Mouse (Mus musculus): Measurements from ENCODE around the gene Unc5cl. TPM values are rescaled to one million over a fixed set of nuclear protein-coding genes. Genes with fewer than 3 reads are reported as not detected.

The Unc5cl gene
- polyA plus RNA-seq (2017; shearing (Covaris generic)), result 10 to 100 TPM; 19.0 to 19.1 TPM

DNA sequence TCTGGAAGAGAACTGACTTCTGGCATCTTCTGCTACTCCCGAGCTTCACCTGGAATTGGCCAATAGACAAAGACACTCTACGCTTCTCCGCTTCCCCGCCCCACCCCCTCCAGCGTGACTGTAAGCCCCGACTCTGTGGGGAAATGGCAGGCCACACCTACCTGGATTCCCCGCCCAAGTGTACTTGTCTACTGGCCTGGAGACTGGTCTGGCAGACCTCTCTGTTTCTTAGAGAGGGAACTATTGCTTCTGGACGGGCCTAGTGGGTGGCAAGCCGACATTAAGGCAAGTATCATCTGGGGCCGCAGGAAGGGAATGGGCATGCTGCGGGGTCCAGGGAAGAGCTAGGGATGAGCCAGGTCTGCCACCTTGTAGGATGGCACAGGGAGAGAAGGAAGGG is at the start of gene Unc5cl:
Unc5cl (plus strand) TSS at position 214 of the 400 bp plus-strand sequence.
- no peak for ATAC-seq

DNA sequence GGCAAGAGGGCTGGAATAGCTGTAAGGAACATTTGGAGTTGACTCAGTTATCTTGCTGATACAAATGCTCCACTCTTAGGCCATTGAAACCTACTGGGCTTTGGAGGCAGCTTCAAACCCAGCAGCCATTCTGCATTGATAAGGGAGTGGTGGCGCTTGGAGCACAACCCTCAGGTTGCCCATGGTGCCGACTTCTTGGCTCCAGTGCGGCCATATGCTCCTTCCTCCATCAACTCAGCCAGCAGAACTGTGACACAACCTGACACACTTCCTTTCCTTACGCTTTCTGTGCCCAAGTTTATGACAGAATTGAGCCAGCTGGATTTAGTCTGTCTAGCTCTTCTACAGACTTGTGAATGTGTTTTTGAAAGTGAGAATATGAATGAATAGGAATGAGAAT is 47.5 kb upstream of the Unc5cl start:
- ATAC-seq, result no peak

DNA sequence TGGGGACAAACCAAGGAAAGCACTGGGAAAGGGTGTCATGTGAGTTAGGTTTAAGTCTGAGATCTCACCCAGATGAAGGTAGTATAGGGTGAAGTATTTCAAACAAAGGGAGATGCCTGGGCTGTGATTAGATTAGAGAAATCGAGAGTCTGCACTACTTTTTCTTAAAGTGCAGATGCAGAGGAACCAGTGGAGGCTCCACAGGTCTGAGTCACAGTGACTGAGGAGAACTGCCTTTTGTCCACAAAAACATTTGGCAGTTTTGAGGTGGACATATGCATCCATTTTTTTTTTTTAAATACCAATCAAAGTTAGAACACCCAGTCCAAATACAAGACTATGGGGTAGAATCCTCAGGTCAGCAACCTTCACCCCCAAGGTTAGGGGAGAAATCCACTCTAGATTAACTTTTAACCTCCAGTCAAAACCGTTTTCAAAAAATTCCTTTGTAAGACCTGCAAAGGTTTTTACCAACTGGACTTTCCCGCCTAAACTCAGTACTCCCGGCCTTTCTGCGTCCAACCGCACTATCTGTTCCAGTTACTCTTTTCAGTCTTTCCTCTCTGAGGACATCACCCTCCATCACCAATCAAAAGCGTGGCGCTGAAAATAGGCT is 46.7 kb upstream of the Unc5cl start:
- ATAC-seq, result no peak

DNA sequence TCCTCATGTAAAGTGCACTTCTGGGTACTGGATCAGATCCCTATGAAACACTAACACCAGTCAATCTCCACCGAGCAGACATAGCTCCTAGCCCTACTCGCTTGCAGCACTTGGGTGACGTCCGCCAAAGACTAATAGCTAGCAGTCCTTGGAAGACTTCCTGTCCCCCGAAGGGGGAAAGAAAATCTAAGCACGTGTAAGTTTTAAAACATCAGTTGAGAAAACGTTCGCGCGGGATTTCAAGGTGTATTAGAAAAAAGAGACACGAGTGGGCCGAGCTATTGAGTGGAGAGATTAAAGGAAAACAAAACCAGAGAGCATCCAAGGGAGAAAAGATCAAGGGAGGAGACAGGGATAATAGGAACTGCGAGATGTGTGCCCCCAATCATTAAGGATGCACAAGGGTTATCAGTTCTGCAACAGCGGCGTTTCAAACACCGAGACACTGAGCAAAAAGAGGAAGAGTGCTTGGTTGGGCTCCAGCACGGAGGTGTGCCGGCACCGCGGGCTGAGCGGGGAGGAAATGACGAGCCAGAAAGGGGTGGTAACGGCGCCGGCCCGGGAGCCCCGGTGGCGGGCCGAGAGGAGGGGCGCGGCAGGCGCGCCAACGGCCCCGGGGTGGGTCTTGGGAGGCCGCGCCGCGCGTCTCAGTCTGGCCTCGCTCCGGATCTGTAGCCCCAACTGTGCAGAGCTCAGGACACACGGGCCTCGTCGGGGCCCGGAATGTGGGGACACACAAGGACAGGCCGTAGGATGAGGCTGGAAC is 46.0 kb upstream of the Unc5cl start:
- peak; percentile 51 for ATAC-seq

DNA sequence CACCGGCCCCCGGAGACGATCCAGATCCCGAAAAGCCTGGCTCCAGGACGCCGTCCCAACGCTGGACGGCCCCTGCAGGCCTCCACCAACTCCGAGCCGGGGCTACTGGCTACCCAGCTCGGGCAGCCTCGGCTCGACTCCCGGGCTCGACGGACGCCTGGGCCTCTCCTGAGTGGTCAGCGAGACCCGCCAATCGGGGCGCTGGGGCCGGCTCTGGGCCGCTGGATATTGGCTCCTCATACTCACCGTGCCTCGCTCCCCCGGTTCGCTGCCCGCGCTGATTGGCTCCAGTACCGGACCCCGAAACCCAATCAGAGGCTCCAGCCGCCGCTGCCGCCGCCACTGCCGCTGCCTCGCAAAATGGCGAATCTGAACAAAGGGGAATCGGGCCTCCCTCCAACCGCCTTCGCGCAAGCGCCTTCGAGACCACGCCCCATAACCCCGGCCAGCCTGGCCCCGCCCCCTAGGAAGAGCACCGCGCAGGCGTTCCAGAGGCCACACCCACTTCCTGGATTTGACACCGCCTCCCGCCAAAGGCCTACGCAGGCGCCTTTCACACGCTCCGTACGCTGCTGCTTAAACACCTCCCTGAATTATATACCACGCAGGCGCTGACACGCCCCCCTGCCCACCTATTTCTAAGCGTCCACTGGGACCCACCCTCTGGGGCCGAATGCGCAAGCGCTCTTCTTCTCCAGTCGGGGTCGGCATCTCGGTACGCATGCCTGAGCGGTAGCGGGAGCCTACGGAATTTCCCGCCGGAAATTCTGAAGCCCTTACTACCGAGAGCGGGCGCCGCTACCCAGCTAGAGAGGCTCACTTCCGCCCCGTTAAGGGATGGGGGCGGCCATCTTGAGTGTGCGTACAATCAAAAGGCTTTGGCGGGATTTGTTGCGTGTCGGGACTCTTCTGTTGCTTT is 45.1 kb upstream of the Unc5cl start, which contains the start of the genes Nfya and Oard1:
Nfya (minus strand) TSS at position 527 of the 919 bp plus-strand sequence.
Oard1 (plus strand) TSS at position 635 of the 919 bp plus-strand sequence.
- ATAC-seq, result peak; percentile 72

DNA sequence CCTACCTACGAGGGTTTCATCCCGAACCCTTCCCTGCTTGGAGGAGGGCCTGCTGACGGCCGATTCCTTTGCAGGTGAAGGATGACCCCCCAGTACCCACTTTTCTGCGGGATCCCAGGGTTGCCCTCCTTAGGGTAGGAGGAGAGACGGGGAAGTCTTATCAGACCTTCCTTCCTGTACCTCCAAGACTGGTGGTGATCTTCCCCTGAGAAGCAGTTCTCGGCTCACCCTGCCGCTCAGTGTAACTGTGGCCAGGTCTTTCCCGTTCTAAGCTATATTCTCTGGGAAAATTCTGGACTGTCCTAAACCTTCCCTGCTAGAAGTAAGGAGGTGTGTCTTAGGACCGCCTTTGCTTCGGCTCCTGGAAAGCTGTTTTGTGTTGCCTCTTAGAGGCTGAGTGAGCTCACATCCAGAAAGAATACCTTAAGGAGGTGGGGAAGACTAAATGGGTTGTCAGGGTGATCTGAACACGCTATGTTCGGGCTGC is 44.4 kb upstream of the Unc5cl start:
- no peak for ATAC-seq

DNA sequence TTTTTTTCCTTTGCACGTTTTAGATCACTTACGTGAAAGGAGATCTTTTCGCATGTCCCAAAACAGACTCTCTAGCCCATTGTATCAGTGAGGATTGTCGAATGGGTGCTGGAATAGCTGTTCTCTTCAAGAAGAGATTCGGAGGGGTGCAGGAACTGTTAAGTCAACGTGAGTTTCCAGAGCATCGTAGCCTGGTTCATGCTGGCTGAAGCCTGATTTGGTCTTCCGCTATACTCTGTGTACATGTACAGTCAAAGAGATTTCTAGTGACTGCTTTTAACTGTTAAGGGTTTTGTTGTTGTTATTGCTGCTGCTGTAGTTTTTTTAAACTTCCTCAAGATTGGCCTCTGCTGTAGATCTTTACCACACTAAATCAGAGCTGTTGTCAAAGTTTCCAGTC is 43.5 kb upstream of the Unc5cl start:
- no peak for ATAC-seq

DNA sequence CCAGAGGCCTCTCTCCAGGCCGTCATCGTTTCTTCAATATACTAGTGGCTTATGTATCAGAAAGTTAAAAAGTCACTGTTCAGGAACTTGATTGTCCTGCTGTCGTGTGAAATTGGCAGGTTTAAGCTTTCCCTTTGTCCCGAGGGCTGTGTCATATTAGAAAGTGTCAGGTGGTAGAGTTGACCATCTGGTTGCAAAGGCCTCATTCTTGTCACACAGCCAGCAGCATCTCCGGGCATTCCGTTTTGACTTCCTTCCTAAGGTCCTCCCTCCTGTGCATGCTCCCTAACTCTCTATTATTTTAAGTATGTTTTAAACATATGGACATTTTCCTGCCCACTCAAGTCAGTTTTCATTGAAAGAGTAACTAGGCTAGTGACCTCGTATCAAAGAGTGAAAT is 38.7 kb upstream of the Unc5cl start:
- ATAC-seq, result no peak

DNA sequence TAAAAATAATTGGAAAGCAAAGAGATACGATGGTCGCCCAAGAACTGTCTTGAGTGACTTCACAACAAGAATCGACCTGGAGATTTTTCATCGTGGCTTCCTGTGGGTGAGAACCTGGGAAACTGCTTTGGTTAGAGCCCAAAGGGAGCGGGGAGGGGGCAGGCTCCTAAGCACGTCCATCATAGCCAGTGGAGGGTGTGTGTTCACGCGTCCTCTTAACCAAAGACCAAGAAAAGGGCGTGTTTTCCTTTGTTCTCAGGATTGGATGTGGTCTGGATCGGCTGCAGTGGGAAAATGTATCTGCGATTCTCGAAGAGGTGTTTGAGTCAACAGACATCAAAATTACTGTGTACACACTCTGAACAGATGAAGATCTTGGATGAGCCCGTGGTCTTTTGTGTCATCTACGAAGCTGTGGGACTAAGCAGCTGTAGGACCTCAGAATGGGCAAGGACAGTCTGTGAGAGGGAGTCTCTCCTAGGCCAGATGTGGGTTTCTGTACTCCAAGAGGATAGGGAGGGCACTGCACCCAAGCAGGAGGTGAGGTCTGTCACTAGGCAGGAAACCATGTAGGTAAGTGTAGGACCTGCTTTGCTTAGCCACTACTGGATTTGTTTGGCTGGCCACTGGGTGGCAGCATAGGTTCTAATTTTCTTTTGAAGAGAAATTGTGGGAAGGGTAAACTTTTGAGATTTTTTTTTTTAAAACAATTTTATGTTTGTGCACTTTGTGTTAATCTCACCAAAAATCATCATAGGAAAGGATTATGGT is 38.1 kb upstream of the Unc5cl start:
- ATAC-seq, result peak; percentile 94

DNA sequence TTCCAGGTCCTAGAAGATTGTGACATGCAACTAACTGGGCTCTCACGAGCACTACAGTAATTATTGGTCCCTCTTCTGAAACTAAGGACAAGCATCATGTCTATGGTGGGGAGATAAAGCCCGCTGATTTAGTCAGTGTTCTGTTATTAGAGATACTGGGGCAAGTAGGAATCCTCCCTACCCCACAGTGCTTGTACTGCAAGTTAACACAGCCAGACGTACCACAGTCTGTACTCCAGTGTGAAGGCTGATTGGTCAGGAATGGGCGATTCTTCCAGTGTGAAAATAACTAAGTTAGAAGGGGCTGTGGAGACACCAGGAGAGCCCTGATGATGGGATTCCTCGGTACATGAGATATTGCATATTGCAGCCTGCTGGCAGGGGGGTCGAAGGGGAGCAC is 37.2 kb upstream of the Unc5cl start:
- ATAC-seq, result no peak

DNA sequence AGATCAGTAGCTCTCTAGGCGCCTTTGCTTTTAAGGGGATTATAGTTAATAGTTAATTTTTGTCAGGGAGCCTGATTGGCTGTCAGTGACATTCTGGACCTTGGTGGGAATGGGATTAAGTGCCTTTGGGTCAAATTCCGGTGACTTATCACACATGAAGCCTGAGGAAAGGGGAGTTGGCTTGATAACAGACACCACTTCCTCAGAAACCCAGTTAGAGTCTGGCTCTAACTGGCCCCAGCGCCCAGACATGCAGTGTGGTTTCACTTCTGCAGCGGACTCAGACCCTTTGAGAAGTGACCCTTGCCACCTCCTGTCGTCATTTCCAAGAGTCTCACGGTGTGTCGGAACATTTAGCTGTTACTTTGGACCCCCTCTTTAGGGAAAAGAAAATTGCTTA is 36.5 kb upstream of the Unc5cl start:
- no peak for ATAC-seq

DNA sequence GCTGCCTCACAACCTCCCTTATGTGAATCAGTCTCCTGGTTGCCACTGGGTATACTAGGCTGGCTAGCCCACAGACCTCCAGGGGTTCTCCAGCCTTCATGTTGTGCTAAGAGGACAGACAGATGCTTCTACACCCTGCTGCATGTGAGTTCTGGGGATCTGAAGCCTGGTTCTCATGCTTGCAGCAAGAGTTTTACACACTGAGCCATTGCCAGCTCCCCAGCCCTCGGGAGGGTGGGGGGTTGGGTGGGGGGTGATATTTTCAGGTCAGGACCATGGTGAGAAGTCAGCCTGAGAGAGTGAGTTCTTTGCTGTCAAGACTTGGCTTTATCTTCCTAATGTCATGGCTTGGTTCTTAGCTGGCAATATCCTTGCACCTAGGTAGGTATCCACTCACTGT is 35.9 kb upstream of the Unc5cl start:
- ATAC-seq, result no peak

DNA sequence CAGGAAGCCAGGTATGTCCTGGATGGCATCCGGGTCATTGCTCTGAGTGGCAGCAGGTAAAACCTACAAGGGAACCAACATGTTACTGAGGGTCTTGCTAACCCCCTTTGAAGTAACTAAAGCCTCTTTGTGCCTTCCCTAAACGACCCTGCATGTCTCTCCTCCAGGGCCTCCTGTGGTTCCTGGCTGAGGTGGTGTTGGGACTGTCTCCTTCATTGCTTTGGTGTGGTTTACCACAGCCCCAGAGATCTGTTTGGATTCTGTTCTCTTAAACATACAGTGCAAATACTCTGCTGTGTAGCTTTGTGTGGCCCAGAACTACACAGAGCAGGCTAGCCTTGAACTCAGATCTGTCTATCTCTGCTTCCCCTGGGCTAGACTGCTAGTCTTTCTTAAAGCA is 35.1 kb upstream of the Unc5cl start:
- no peak for ATAC-seq

DNA sequence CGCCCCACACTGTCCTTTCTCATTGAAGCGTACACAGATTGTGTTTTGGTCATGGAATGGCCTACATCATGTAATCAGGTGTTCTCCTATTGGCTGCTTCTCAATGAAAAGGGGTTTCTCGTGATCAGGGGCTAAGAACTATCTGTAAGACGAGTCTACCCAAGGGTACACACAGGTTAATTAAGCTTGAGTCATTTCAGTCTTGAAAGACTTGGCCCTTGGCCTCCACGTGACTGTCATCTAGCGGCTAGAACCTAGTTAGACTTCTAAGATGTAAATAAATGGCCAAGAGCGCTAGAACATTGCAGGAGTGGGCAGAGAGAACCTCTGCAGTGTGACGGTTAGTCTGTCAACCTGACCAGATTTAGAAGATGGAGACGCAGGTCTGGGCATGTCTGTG is 30.5 kb upstream of the Unc5cl start:
- no peak for ATAC-seq

DNA sequence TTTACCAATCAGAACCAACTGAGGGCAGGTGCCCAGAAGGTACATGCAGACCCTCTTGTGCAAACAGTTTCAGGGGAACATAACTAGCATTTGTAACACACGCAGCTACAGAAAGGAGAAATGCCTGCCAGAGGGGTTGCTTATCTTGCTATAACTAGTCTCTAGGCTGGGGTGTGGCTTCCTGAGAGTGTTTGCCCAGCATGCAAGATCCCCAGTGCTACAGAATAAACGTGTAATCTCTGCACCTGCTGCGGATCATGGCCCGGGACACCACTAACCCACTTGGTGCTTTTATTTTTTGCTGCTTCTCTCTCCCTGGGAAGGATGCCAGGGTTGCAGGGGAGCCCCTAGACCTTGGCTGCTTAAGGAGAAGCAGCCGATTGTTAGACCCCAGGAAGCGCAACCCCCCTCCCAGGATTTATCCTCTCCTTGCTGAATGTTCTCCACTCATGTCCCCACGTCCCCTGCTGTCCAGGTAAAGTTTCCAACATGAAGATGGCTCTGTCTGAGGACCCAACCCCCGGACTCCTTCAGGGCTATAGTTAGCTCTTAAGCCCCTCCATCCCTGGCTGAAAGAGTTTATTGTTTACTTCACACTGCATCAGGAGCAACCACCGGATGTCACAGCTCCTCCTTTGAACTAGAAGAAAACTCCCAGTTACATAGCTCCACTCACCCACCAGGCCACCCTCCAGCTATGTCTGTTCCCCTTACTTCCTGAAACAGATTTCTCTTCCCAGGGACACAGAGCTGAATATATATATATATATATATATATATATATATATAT is 28.7 kb upstream of the Unc5cl start:
- ATAC-seq, result peak; percentile 47

DNA sequence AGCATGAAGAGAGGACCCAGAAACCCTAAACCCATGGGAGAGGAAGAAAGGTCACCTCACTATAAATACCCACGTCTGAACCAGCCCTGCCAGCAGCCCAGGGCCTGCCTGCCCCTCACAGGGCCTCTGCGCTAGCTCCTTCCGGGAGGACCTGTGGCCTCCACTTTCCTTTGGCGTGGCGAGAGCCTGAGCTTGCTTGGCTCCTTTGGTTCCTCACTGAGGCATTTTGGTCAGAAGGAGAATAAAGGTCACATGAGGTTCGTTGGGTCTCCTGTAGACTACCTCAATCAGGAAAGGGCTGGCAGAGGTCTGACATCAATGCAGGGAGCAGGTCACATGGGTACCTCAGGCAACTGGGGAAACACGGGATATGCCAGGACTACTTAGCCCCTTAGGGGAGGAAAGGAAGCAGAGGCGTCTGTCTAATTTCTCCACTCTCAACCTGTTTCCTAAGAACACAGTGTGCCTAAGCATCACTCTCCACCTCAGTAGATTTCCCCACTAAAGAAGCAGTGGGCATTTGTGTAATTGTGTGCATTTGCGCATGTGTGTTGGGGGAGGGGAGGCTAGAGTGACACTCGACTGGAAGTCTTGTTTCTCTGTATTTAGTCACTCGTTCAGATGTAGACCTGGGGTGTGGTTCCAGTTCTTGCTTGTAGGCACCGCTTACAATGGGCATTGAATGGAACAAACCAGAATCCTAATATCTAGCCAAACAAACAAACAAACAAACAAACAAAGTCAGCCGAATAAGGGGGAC is 27.5 kb upstream of the Unc5cl start:
- ATAC-seq, result peak; percentile 15

DNA sequence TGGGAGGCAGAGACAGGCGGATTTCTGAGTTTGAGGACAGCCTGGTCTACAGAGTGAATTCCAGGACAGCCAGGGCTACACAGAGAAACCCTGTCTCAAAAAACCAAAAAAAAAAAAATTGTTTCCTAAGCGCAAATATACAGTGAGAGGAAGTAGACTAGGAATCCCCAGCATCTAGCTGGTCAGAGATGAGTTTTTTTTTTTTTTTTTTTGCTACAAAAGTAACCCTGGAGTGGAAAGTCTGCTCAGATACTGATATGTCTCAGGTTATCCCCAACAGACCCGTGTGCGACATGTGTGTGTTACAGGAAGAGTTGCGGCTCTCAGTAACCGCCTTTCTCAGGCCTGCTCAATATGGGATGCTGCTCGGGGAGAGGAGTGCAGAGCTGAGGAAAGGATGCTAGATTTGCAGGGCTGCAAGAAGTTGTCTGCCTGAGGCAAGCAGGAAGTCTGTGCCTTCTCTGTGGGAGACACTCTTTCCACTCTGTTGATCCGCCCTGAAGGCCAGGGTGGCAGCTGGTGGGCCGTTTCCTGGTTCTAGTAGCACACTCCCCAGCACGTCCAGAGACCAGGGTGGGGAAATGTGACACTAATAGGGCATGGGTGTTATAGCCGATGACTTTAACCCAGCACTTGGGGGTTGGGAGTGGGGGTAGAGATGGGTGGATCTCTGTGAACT is 26.7 kb upstream of the Unc5cl start:
- ATAC-seq, result peak; percentile 42

DNA sequence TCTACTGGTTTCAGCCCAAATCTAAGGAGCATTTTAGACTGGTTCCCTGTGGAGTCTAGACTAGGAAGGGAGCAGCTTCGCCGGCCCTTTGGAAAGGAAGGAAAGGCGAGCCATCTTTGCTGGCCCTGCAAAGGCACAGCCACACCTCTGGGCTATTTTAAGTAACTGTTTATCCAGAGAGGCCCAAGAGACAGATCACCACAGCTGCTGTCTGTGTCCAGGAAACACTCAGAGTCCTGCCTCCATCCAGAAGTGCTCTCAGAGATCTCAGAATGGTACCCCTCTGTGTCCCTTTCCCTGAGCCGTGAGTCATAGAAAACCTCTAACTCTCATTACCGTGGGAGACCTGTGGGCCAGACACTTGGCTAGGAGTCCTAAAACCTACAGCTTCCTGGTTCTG is 24.3 kb upstream of the Unc5cl start:
- ATAC-seq, result no peak

DNA sequence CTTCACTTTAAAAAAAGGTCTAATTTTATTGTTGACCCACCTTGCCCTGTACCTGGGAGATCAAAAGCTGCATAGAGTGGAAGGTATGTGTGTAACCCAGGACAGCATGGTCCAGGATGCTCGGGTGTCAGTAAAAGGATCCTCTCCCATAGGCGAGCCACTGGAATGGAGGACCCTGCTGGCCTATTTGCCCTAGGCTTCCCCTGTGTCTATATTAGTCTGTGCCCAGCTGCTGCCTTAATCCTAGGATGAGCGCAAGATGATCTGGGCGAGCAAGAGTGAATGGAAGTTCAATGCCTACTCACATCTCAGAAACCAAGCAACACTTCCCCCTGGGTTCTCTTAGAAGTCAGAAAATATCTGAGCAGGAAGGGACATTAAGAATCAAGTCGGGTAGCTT is 23.6 kb upstream of the Unc5cl start:
- no peak for ATAC-seq
